Mouse (Mus musculus) MN1 (cell line): ENCODE measurements around the gene Dnajc25.

ENCODE experiments used
- DNase-seq: peaks from one replicate; pipeline ENCODE4 v3.0.0-alpha.2; 2016; ENCODE audit warnings: low spot score

The Dnajc25 gene

DNA sequence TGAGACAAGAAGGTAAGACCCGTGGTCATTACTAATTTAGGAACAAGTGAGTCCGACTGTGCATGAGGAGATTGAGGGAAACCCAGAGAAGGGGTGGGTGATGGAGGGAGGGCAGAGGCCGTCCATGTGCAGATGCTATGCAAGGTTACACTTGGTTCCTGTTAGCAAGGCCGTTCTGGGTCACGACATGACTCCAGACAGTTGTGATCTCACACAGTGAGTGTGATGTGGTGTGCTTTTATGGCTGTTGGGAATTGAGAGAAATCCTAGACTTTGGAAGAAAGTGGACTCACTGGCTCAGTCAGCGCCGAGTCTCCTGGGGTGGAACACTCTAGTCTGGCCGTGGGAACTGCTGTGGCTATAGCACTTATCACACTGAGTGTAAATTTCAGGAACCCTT, 11.3 kb downstream of the Dnajc25 start:
- DNase-seq, result no peak

DNA sequence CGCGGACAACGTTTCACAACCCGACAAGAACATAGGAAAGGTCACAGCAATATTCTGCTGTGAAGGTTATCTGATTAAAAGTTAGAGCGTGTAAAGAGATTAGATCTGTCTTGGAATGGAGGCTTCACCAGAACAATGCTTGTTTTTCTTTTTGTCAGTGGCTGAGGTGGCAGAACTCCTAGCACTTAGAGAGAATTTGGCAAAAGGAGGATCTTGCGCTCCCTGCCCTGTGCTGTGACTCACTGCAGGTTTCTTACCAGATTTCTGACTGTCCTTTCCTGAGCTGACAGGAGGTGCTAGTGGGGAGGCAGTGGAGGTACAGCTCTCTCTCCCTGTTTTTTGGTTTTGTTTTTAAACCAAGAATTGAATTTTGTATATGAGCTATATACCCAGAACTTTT, 12.2 kb downstream of the Dnajc25 start:
- DNase-seq, result no peak

DNA sequence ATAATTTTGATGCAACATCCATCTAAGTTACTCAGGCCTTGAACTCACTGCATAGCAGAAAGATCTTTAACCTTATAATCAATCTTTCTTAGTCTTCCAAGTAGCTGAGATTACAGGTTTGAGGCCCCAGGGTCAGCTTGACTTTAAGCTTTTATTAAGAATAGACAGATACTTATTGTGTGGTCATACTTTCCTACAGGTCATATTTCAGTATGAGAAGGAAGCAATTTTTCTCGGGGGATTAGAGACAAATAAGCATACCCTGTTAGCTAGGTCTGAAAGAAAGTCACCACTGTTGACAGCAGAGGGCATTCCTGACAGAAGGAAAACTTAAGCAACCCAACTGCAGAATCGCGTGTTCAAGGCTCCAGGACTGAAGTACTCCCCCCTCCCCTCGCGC, 13.1 kb downstream of the Dnajc25 start:
- no peak for DNase-seq

DNA sequence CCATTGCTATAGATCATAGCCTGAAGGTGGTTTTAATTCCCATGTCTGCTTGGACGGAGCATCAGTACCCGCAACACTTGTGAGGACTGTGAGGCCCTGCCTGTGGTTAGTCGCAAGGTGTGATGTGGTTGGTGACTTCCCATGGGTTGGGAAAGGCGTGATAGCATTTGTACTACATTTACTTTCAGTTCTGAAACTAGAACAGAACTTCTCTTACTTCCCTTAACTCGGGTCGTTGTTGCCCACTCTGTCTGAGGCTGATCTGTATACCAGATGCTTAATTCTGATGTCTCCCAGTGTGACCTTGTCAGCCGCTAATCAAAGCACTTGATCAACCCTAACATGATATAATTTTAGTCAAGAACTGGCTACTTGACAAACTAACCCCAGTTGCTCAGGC, 14.3 kb downstream of the Dnajc25 start:
- no peak for DNase-seq

DNA sequence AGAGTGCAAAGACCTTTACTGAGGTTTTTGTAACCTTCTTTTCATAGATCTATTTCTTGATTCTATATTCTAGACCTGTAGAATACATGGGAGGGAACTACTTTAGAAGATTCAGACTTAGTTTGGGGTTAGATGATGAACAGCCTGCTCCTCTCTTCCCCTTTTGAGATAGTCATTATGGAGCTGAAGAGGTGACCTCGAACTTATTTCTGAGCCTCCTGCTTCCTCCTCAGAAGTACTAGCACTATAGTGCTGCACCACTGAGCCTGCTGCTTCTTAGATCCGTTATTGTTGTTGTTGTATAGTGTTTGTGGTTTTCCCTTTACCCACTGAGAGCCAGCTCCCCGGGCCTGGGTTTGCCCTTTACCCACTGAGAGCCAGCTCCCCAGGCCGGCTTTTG, 14.8 kb downstream of the Dnajc25 start:
- no peak for DNase-seq

DNA sequence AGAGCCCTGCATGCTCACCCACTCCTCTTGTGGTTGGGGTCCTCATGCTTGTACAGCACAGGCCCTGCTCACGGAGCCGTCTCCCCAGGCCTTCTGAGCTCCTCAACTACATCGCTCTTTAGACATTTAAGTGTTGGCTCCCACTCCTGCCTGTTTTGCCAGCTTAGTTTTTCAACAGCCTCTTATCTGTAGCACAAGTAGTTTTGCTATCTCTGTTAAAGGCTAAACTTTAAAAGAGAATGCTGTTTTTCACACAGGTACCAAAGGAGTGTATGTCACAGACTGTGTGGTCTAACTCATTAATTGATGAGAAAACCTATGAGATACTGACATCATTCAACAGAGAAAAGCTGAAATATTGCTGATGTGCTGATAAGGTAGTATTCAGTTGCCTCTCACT, 16.6 kb downstream of the Dnajc25 start:
- DNase-seq, result no peak

DNA sequence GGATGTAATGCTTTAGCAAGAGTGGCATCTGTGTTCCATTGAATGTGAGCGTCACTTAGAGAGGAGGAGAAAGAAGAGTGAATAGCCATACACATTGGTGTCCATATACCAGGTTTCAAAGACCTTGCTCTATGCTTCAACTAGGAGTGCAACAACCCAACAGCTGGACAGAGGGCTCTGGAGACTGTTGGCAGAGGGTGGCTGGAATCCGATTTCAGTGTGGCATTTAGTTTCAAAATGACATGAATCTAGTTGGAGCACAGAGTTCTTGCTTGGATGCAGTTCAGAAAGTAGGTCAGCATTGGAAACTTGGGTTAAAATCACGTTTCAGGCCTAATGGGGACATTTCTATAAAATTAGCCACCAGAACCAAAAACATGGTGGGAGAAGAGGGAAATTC, 20.3 kb downstream of the Dnajc25 start:
- no peak for DNase-seq

DNA sequence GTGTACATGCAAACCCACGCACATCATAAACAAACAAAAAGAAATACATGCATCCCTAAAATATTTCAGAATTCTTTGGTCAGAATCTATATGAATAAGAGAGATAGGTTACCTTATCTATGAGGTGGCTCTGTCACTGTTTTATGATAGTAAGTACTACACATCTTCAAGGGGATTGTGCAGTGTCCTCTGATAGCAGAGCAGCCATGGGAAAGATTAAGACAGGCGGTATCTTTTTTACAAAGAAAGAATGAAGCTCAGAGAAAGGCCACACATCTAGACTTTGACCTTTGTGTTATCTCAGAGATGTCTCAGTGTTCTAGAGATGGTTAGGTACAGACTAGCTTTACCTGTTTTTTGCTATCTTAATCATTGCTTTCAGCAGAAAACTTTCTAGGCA, 22.1 kb downstream of the Dnajc25 start:
- DNase-seq, result no peak

DNA sequence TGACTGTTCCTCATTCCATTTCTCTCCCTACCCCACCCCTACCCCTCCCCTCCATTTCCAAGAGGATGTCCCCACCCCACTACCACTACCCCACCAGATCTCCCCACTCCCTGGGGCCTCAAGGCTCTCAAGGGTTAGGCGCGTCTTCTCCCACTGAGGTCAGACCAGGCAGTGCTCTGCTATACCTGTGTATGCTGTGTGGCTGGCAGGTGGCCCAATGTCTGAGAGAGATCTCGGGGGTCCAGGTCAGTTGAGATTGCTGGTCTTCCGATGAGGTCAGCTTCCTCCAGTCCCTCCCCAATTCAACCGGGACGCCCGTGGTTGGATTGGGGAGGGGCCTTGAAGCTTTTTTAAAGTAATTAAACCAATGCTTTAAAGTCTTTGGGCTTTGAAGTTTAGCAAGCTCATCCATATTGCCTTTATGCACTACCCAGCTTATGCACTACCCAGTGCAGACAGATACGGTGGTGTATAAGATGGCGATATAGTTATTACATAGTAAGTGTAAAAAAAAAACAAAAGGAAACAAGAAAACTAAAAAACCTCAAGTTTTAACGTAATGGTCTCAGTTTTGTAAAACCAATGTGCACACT, 39.6 kb downstream of the Dnajc25 start:
- peak; percentile 13 for DNase-seq

DNA sequence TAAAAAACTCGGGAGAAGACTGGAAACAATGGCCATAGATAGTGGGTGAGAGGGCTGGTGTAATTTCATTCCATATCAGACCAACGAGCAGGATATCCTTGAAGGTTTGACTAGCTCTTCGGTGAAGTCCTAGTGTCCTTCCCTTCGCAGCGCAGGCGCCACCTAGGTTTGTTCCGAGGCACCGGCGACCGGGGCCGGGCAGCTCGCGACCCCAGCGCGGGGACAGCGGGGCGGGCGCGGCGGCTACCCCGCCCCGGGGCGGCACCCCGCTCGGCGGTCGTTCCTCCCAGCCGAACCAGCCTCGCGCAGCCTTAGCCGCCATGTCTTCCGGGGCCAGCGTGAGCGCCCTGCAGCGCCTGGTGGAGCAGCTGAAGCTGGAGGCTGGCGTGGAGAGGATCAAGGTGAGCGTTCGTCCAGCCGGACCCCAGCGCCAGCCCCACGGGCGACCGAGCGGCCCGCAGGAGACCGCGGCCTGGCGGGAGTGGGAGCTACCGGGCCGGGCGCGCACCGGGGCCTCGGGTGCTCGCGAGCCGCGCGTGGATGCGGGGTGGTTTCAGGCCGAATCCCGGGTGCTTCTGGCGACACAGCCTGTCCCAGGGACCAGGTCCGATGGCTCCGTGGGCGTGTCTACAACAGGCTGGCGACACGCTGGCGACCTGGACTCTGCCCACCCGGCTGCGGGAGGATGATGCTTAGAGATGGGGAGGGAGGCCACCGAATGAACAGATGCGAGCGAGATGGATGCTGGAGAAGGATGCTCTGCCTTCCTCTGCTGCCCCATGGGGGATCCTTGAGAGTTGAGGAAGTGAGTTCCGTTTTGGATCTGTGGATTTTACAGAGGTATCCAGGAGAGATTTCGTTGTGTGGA, 40.3 kb downstream of the Dnajc25 start, which contains the start of gene Gng10:
Gene Gng10, plus strand, starts transcription at position 171 of the 868 bp plus-strand sequence.
- DNase-seq, result peak; percentile 79

DNA sequence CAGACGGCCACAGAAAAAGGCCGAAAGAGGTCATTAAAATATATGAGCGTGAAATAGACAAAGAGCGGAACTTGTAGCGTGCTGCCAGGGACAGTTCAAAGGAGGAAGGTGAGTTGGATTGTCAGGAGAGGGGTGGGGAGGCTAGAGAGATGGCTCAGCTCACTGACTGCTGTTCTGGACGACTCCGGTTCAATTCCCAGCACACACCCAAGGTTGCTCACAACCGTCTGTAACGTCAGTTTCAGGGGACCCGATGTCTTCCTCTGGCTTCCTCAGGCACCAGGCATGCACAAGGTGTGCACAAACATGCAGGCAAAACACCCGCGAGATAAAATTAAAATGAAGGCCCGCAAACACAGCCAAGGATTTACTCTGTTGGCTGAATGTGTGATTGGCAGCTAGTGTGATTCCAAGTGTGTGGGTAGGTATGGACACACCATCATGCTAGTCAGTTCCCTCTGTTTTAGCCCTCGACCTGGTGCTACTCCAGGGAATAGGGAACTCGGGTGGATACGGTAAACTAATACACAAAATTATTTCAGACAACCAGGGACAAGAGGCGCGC, 41.0 kb downstream of the Dnajc25 start:
- DNase-seq, result no peak

DNA sequence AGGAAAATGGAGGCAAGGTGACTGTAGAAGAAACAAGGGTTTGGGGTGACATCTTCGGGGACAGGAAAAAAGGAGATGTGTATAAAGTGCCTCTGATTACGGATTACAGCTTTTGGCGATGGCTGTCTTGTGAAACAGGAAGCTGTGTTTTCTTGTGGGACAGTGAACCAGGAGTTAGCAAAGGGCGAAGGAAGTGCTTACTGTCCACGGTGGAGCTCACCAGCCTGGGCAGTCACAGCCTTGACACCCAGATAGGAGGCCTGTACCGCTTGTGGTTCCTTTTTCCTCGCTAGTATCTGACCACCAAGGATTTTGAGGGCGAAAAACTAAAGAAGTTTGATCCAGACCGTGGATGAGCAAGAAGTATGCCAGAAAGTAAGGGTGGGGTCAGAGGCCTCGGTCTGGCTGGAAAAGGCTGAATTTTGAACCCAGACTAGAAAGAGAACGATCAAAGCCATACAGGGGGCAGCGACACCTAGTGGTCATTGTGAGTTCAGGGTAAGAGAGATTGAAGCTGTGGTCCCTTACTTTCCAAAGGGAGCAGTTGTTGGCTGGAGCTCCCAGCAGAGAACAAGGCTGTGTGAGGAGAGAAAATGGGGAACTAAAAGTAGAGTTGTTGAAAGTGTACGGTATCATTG, 41.7 kb downstream of the Dnajc25 start:
- peak; percentile 71 for DNase-seq

DNA sequence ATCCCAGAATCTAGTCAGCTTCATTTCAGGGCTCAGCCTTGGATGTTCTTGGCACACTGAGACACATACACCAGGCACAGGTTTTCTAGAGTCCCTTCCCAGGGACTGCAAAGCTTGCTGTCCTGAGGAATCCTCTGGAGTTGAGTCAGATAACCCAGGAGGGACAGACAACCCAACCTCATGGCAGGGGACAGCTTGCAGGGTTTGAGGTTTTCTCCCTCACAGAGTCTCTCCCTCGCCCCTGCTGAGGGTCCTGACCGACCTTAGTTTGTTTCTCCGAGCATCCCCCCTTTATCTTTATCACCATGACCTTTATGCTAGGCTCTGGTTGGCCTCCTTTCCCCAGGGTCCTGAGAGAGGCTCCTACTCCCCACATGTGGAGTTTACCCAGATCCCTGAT, 42.7 kb downstream of the Dnajc25 start:
- DNase-seq, result no peak

DNA sequence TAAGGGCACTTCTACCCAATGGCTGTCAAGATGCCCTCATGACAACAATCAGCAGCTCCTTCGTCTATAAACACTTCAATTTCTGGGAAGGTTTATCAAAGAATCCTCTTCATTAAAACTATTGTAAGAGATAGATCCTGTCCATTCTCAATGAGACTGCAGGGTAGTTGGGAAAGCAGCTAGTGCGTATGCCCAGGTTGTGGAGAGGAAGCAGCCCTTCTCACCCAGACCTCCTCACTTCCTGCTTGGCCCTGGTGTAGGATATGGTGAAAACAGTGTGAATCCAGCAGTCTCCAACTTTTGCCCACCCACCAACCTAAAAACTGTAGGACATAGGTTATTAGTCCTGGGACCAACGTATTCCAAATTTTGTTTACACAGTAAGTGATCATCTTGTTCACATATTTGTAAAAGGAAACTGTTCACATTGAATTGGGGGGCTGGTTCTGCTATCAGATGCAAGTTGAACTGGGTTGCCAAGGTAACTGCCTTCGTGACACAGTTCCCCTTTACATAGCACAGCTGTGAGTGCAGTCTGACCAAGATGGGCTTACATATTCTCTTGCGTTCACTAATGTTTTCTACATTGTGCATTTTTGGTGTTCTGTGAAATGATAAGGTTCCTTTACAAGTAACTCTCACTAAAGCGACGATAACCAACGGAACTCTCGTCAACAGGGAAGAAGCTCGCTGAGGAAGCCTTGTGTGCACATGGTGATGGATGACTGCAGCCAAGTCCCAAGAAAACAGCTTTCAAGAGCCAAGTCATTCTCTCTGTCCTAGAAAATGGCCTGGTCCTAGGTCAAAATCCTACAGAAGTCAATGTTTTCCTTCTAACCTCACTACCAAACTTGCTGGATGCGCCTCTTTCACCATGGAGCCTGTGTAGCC, 45.8 kb downstream of the Dnajc25 start:
- no peak for DNase-seq

DNA sequence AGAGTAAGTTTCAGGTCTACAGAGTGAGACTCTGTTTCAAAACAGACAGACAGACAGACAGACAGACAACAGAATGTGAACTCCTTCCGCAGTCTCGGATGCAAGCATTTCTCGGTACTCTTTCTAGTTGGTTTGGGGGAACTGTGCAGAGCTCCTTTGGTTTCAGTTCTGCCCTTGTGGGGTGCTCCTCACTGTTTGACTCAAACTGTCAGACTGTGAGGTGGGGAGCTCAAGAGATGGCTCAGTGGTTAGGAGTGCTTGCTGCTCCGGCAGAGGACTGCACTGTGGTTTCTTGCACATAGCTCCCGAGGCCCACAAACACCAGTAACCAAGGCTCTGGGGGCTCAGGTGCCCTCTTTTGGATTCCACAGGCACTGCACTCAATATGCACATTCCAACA, 48.2 kb downstream of the Dnajc25 start:
- DNase-seq, result no peak

DNA sequence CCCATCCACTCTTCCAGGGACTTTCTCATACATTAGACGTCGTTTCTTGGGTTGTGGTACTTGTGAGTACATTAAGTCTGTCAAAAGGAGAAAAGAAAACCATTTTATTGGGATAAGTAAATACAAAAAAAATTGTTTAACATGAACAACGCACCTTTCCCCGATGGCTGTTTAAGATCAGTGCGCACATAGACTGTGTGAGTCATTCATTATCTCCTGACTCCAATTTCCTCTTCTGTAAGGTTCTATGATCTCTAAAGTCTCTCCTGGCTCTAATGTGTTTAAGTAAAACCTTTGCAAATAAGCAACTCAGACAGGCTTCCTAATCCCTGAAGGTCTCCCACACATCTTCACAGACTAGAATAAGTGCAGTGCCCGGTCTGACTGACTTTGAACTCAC, 49.0 kb downstream of the Dnajc25 start:
- DNase-seq, result no peak

DNA sequence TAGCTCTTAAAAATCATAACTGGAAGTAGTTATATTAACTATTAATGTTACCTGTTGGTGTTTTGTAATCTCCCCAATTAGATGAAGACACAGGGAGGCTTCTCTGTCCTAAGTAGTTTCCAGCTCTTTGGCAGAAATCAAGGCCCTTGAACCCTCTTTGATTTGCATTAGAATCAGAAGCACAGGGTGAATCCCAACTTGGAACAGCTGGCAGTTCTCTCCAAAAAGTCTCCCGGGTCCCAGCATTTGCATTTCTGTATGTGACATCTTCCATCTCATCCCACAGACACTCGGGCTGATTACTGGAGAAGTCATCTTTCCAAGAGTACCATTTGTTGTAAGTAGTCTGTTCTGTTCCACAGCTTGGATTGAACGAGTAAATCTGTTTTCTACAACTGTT, 52.4 kb downstream of the Dnajc25 start:
- DNase-seq, result no peak

DNA sequence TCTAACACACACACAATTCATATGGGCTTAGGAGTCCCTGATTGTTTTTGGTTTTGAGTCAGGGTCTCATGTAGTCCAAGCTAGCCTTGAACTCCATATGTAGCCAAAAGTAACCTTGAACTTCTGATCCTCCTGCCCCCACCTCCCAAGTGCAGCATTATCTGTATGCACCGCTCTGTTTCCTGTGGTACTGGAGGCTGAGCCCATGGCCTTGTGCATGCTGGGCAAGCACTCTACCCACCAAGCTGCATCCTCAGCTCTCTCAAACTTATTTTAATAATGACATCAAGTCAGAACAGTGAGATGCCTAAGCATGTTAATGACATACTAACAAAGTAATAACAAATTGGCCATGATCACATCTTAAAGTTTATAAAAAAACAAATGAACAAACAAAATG, 56.2 kb downstream of the Dnajc25 start:
- no peak for DNase-seq

DNA sequence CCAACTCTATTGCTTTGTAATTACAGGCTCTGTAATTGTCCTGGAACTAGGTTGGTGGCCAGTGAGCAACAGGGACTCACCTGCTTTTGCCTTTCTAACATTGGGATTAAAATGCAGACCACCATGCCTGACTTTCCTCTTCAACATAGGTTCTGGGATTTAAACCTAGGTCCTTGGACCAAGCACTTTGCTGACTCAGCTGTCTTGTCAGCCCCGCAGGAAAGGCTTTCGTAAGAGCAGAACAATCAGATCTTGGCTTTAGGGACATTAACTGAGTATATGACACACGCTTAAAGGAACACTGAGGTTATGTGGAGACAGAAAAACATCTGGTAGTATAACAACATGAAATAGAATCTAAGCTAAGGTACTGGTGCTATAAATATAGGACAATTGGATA, 63.1 kb downstream of the Dnajc25 start:
- DNase-seq, result no peak

DNA sequence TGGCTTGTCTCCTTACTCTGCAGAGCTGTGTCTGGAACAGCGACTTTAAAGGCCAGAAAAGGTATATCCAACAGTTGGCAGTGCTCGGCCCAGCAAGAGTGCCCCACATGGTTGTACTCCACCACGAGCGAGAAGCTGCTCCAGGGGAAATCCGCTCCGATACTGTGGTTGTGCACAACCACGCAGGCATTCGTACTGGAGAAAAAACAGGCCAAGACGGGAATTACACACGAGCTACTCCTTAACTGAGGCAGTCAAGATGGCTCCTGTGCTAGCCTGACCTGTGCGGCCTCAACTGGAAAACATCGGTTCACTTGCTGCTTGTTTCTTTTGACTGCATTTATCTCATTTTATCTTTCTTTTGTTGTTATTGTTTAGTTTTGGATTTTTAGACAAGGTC, 67.7 kb downstream of the Dnajc25 start:
- no peak for DNase-seq

DNA sequence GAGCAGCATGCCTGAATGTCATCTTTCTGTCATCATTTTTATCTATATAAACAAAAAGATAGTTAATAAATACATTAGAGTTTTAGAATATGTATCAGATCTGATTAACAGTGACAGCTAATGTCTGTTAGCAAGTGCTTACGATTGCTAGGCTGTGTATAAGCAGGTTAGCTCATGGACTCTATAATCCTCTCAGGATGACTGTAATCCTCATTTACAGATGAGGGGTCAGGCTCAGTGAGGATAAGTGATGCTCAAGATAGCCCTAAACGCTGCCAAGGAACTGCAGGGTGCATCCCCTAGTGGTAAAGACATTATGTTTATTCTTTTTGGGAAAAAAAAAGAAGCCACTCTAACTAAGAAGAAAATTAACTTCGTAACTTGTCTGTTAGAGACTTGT, 74.4 kb downstream of the Dnajc25 start:
- no peak for DNase-seq
